Mouse (Mus musculus) embryonic facial prominence, embryonic 14.5 days (tissue): ENCODE results near the gene Nceh1. TPM values are rescaled to one million over a fixed set of nuclear protein-coding genes. Genes with fewer than 3 reads are reported as not detected.

Experiments used
- ATAC-seq: fragments of 200-750 bp; cut with Nextera tagmentation; 2 replicates; pipeline ENCODE4 v1.8.0; 2017; ENCODE audit warnings: low read depth, moderate number of reproducible peaks, moderate TSS enrichment
- DNase-seq: peaks from one replicate; pipeline ENCODE4 v3.0.0-alpha.2; 2015; ENCODE audit warnings: low spot score
- H3K27ac ChIP-seq: fragments of 300-500 bp; sonication (generic); replicated peaks from 2 replicates; pipeline ENCODE4 v1.5.1; 2014; ENCODE audit warnings: low read depth, mild to moderate bottlenecking, low read length, moderate library complexity
- H3K27me3 ChIP-seq: fragments of 300-500 bp; sonication (generic); replicated peaks from 2 replicates; pipeline ENCODE4 v1.6.1; 2014; ENCODE audit warnings: low read length; ENCODE audit not compliant: control insufficient read depth, insufficient read depth
- H3K36me3 ChIP-seq: fragments of 300-500 bp; sonication (generic); 2 replicates; pipeline ENCODE4 v1.6.1; 2014; ENCODE audit warnings: low read length, mixed read lengths; ENCODE audit not compliant: control insufficient read depth, insufficient read depth
- H3K4me1 ChIP-seq: fragments of 300-500 bp; sonication (generic); 2 replicates; pipeline ENCODE4 v1.6.1; 2014; ENCODE audit warnings: antibody characterized with exemption, low read length; ENCODE audit not compliant: control insufficient read depth, insufficient read depth
- H3K4me2 ChIP-seq: fragments of 300-500 bp; sonication (generic); 2 replicates; pipeline ENCODE4 v1.6.1; 2014; ENCODE audit warnings: low read depth, mild to moderate bottlenecking, low read length, moderate library complexity, mixed read lengths
- H3K4me3 ChIP-seq: fragments of 300-500 bp; sonication (generic); 2 replicates; pipeline ENCODE4 v1.5.1; 2014; ENCODE audit warnings: low read depth, mild to moderate bottlenecking, low read length
- H3K9ac ChIP-seq: fragments of 300-500 bp; sonication (generic); 2 replicates; pipeline ENCODE4 v1.6.1; 2014; ENCODE audit warnings: low read depth, mild to moderate bottlenecking, low read length, moderate library complexity, mixed read lengths
- H3K9me3 ChIP-seq: fragments of 300-500 bp; sonication (generic); 2 replicates; pipeline ENCODE4 v1.6.1; 2016; ENCODE audit warnings: low read length; ENCODE audit not compliant: control insufficient read depth
- WGBS: fragments of 180-500 bp; shearing (Covaris S2); extraction: QIAGEN DNeasy Blood & Tissue Kit; methylation state at CpG from one replicate; pipeline ENCODE4 v1.1.7; 2014; 5-methylcytosine and 5-hydroxymethylcytosine counted together
- polyA plus RNA-seq: library from polyadenylated mRNA; unstranded; fragments of >200 nt; fragmentation: Nextera tagmentation; extraction: Ambion mirVana; gene quantifications from 2 replicates; pipeline ENCODE4 v1.2.1, GENCODE M21; 2014

Gene Nceh1
- polyA plus RNA-seq, 1 experiment from 2014 or later = 6.8 TPM

DNA sequence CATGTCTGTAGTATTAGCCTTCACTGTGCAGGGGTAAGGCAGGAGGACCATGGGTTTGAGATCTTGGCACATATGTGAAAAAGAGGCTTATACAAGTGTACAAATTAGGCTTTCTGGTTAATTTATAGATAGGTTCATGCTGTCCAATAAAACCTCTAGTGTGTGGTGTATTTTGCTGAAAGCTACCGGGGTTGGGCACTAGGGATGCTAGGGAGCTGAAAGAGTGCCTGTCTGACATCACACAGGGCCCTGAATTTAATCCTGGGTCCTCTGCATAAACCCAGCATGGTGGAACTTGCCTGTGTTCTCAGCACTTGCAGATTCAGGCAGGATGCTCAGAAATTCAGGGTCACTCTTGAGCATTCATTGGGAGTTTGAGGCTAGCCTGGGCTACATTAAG lies 65.0 kb downstream of the Nceh1 start:
- Histone ChIP-seq H3K27me3 (no peaks in the 10 kb centered on the region), H3K4me2 (no peak overlapping the region), H3K4me1 (no peaks in the 10 kb centered on the region), H3K4me3 (no peak overlapping the region), H3K9me3 (no peaks in the 10 kb centered on the region), H3K27ac (no peak overlapping the region), H3K9ac (no peak overlapping the region), H3K36me3 (no peaks in the 10 kb centered on the region)
- ATAC-seq = no peak
- WGBS = 57% methylated on average over 1 of the region's 1 CpGs
- DNase-seq = no peak

DNA sequence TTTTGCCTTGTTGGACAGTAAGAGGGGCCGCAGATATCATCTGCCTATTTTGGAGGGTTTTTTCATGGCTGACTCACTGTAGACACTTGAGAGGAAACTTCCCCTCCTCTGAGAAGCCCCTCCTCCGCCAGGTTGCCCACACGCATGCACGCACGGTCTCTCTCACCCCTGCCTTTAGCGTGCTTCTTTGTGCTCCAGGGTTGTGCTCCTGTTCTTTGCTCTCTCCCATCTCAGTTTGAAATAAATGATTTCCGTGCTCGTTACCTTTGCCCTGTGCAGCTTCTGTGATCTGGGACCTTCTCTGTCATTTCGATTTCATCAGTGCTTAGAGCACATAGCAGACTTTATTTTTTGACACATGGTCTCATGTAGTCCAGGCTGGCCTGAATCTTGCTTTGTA lies 66.3 kb downstream of the Nceh1 start:
- DNase-seq (no peak), ATAC-seq (no peak)
- H3K27ac ChIP-seq = no peak overlapping the region
- WGBS = 91% methylated on average over 9 of the region's 9 CpGs
- no peaks in the 10 kb centered on the region for H3K36me3 ChIP-seq
- no peaks in the 10 kb centered on the region for H3K9me3 ChIP-seq
- H3K4me2 ChIP-seq = no peak overlapping the region
- H3K4me1 ChIP-seq = no peaks in the 10 kb centered on the region
- H3K4me3 ChIP-seq = no peak overlapping the region
- H3K27me3 ChIP-seq = no peaks in the 10 kb centered on the region
- H3K9ac ChIP-seq = no peak overlapping the region

DNA sequence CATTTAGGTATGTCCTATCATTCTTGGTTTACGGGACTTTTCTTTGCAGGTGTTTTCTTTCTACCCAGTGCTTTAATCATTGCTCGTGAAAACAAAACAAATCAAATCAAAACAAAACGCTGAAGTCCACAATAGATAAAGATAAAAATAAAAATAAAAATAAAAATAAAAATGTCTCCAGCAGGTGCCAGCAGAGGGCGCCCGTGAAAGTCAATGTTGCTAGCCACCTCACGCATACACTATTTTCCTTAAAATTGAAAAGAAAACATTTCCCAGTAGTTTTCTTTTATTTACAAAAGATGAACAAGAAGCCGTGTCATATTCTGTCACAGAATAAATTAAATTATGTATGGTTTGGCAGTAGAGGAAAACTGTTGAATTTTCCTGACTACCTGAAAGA lies 68.2 kb downstream of the Nceh1 start:
- no peak overlapping the region for H3K9ac ChIP-seq
- WGBS = 39% methylated on average over 7 of the region's 7 CpGs
- H3K36me3 ChIP-seq = no peaks in the 10 kb centered on the region

DNA sequence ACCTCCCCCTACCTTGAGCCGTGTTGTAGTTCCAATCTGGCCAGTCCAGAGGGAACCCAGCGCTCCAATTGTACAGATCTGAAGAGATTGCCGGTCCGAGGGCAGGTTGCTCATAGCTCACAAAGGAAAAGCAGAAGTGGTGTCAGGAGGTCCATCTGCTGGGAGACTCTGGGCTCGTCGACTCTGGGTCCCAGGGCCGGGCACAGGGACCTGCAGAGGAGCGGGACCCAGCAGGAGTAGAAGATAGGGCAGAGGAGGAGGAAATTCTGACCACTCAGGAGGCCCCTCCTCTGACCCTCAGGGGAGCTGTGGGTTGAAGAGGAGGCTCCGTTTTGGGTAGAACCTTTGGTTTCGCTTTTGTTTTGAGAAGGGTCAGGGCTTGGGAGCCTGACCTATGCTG lies 75.7 kb downstream of the Nceh1 start:
- 86% methylated on average over 10 of the region's 10 CpGs for WGBS
- H3K36me3 ChIP-seq = no peaks in the 10 kb centered on the region
- ATAC-seq (no peak), DNase-seq (no peak)
- no peak overlapping the region for H3K9ac ChIP-seq
- H3K27ac ChIP-seq = no peak overlapping the region
- H3K27me3 ChIP-seq = no peaks in the 10 kb centered on the region
- no peak overlapping the region for H3K4me3 ChIP-seq
- H3K4me1 ChIP-seq = no peaks in the 10 kb centered on the region
- no peaks in the 10 kb centered on the region for H3K9me3 ChIP-seq
- H3K4me2 ChIP-seq = no peak overlapping the region

More for the DNA sequence above, 68.2 kb downstream of the Nceh1 start:
- no peak for DNase-seq
- no peaks in the 10 kb centered on the region for H3K4me1 ChIP-seq
- H3K27me3 ChIP-seq = no peaks in the 10 kb centered on the region
- H3K9me3 ChIP-seq = no peaks in the 10 kb centered on the region
- H3K4me3 ChIP-seq = no peak overlapping the region
- no peak for ATAC-seq
- H3K27ac ChIP-seq = no peak overlapping the region
- H3K4me2 ChIP-seq = no peak overlapping the region

DNA sequence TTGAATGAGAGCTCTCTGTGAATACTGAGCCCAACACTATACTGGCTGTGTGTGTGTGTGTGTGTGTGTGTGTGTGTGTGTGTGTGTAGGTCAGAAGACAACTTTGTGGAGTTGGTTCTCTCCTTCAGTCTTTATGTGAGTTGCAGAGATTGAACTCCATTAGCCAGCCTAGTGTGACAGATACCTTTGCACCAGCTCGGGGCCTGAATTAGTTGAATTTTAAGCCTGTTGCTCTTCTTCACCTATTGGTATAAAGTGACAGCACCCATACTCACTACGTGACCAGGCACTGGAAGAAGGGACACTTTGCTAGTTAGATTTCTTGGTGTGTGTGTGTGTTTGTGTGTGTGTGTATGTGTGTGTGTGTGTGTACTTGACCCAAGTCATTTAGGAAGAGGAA lies 77.6 kb downstream of the Nceh1 start:
- H3K4me2 ChIP-seq = no peak overlapping the region
- 95% methylated on average over 2 of the region's 2 CpGs for WGBS
- H3K9ac ChIP-seq = no peak overlapping the region
- H3K4me3 ChIP-seq = no peak overlapping the region
- no peaks in the 10 kb centered on the region for H3K9me3 ChIP-seq
- no peaks in the 10 kb centered on the region for H3K27me3 ChIP-seq
- no peaks in the 10 kb centered on the region for H3K4me1 ChIP-seq
- no peak overlapping the region for H3K27ac ChIP-seq
- DNase-seq = no peak
- H3K36me3 ChIP-seq = no peaks in the 10 kb centered on the region
- no peak for ATAC-seq

DNA sequence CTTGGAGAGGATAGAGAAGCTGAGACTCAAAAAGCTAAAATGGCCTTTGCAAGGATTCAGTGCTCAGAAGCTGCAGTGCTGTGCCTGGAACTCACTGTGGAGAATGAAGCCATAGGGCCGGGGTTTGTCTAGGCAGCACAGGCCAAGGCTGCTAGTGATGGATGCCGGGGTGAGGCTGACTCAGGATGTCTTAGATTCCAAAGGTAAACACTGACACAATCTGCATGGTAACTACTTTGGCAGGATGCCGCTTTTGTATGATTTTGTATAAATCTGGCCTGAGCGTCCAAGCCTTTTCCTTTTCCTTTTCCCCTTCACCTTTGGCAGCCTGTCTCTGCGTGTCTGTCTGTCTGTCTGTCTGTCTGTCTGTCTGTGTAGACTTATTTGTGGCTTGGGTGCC lies 84.6 kb downstream of the Nceh1 start:
- no peak for DNase-seq
- Histone ChIP-seq H3K4me2 (no peak overlapping the region), H3K4me3 (no peak overlapping the region), H3K27me3 (no peaks in the 10 kb centered on the region), H3K36me3 (no peaks in the 10 kb centered on the region), H3K4me1 (no peaks in the 10 kb centered on the region), H3K9ac (no peak overlapping the region), H3K9me3 (no peaks in the 10 kb centered on the region), H3K27ac (no peak overlapping the region)
- no peak for ATAC-seq
- WGBS = 80% methylated on average over 5 of the region's 5 CpGs

DNA sequence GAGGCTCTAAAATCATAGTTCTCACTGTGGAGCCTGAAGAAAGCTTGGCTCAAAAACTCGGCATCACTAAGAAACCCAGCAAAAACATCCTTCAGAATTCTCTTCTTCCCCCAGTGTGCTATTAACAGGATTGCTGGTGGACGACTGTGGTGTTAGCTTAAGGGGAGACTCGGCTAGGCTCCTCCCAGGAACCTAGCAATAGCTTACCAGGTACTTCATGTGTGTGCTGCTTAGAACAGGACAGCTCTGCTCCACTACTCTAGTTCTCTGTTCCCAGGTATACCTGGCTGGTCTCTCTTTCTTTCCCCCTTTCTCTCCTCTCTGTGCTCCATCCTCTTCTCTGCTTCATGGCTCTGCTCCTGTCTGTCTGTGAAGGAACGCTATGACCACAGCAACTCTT lies 85.1 kb downstream of the Nceh1 start:
- no peak for ATAC-seq
- no peak for DNase-seq

DNA sequence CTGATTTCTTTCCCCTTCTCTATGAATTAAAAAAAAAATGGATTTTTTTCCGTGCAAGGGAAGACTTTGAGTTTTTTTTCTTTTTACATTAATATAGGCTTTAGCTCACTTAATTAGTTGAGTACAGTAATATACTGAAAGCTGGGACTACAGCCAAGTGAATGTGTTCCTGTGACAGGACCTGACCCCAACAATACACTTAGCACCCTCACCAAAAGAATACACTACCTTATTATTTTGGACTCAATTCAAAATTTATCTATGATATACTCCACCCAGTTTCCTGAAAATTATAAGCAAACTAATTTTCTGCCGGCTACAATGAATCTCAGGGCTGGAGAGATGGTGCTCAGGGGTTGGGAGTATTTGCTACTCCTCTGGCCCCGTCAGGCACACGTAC lies 86.4 kb downstream of the Nceh1 start:
- H3K4me2 ChIP-seq = no peak overlapping the region
- no peak for ATAC-seq
- no peak for DNase-seq
- H3K9me3 ChIP-seq = no peaks in the 10 kb centered on the region
- no peaks in the 10 kb centered on the region for H3K36me3 ChIP-seq
- no peak overlapping the region for H3K27ac ChIP-seq
- no peak overlapping the region for H3K9ac ChIP-seq
- 69% methylated on average over 4 of the region's 4 CpGs for WGBS
- no peaks in the 10 kb centered on the region for H3K27me3 ChIP-seq
- H3K4me1 ChIP-seq = no peaks in the 10 kb centered on the region
- H3K4me3 ChIP-seq = no peak overlapping the region

More for the DNA sequence above, 85.1 kb downstream of the Nceh1 start:
- Histone ChIP-seq H3K9me3 (no peaks in the 10 kb centered on the region), H3K27ac (no peak overlapping the region), H3K36me3 (no peaks in the 10 kb centered on the region), H3K4me2 (no peak overlapping the region), H3K27me3 (no peaks in the 10 kb centered on the region), H3K4me3 (no peak overlapping the region), H3K9ac (no peak overlapping the region), H3K4me1 (no peaks in the 10 kb centered on the region)
- 56% methylated on average over 4 of the region's 4 CpGs for WGBS

DNA sequence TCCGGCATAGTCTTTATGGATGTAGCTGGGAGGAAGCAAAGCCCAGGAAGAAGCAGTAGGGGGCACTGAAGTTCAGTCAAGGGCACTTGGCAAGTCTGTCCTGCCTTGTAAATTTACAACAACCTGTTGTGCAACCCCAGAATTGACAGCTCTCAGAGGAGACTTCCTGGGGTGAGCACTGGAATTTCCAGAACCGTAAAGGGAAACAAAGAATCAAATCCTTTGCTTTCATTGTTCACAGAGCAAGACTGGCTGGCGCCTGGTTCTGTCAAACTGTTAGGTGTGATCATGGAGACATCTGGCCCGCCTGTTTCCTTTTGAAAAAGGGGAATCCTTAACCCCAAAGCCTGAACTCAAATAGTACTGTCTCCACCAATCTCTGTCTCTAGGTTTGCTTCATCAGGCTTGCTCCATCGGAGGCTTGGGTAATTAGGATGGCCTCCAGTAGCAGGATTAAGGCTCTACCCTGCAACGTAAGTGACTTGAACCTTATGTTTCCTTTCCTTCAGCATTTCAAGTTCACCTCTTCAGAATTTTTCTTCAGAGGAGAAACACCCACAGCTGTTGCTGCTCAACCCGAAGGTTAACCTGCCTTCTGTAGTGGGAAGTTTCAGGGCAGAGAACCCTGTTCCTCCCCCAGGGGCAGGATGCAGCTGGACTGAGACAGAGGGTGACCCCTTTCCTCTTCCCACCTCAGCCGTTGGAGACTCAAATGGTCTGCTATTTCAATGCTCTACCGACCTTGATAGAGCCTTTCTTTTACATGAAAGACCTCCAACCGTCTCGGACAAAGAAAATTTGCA lies 87.6 kb downstream of the Nceh1 start:
- peak; percentile 76 for DNase-seq

More for the DNA sequence above, 87.6 kb downstream of the Nceh1 start:
- H3K27ac ChIP-seq = no peak overlapping the region; the same call in 1 of the 2 replicates
- H3K27me3 ChIP-seq = no peaks in the 10 kb centered on the region
- H3K9me3 ChIP-seq = no peaks in the 10 kb centered on the region
- no peak overlapping the region for H3K9ac ChIP-seq
- 34% methylated on average over 11 of the region's 11 CpGs for WGBS
- H3K4me3 ChIP-seq = no peak overlapping the region
- no peaks in the 10 kb centered on the region for H3K4me1 ChIP-seq
- no peaks in the 10 kb centered on the region for H3K36me3 ChIP-seq
- ATAC-seq = peak; percentile 73
- no peak overlapping the region for H3K4me2 ChIP-seq
